Mouse (Mus musculus): ENCODE data around the gene Cog1.

Gene Cog1

GRCm38 (mm10) chr11:113648690-113649352 lies at the start of gene Cog1:
Cog1 (plus strand) TSS chr11:113649169.
- no peak for DNase-seq (ENCODE audit: low spot score)

DNA sequence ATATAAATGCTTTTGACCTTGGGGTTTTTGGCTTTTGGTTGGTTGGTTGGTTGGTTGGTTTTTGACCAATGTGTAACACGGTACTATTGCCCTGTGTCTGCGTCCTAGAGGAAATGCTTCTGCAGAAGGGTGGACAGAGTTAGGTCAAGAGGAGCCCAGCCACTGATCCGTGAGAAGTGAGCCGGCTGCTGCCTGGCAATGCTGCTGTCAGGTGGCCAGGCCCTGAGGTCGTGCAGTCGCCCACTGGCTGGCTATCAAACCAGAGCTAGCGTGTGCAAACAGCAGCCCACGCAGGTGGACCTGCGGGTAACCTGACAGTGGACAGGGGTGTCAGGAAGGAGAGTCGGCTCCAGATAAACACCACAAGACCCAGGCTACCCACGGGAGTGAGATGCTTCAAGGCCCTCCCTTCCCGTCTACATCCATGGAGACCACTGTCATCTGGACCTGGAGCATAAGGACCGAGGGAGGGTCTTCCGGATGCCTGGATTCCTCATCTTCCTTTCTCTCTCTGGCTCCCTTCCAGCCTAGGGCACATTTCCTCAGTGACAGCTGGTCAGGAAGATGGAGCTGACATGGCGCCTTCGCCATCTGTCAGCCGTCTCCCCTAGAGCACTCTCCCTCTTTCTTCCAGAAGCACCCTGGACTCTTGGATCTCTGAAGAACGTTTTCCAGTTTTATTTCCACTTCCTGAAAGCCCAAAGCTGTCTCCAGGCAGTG lies 48.3 kb upstream of the Cog1 start:
- no peak for DNase-seq (ENCODE audit: low spot score)

DNA sequence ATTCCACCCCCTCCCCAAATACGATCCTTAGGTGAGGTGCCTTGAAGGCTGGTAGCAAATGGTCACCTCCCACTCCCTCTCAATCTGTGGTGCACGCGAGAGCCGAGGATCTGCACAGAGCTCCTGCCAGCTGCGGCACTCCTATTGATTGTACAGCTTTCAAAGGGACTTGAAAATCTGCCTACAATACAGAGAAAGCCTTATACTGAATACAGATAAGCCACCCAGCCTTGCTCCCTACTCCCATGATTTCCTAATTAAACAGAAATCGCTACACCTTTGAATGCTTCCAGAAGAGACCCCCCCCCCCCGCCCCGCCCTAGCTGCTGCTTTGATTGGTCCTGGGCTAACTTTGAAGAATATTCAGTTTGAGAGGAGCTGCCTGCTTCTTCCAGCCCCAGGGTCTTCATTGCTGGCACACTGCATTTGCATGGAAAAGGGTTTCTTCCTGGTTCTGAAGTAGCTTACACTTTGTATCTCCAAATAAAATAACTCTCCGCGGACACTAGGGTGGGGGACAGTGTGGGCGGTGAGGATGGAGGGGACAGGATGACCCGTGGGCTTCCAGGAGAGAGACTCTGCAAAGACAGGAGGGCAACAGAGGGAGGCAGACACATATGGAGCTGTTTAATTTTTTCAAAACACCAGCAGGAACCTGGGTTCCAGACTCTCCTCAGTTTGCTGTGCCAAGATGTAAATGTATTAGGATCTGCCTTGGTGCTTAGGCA lies 47.2 kb upstream of the Cog1 start:
- no peak for DNase-seq (ENCODE audit: low spot score)

DNA sequence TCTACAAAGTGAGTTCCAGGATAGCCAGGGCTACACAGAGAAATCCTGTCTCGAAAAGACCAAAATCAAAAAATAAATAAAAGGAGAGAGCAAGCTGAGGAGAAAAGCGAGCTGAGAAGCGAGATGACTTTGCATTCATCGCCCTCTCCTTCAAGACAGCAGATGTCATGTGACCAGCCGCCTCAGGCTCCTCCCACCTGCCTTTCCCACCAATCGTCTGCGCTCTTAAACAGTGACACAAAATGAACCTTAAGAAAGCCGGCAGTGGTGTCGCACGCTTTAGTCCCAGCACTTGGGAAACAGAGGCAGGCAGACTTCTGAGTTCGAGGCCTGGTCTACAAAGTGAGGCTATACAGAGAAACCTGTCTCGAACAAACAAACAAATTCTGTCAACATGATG lies 41.4 kb upstream of the Cog1 start:
- no peak for DNase-seq (ENCODE audit: low spot score)

GRCm38 (mm10) chr11:113609581-113609980 lies 39.4 kb upstream of the Cog1 start:
- DNase-seq (ENCODE audit: low spot score), result no peak

DNA sequence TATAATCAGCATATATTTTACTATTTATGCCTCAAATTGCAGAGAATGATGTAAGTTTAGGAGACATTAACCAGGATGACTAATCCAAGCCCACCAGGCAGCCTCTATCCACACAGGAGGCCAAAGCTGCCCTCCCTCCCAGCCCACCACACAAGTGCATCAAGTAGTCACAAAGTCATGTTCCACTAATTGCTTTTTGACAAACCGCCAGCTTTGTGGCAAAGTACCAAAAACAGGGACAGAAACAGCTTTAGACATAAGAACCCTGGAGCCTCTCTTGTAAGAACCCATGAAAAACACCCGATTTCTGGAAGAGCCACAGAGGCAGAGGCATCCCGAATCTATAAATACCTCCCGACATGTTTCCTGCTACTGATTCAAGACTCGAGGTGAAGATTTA lies 38.7 kb upstream of the Cog1 start:
- DNase-seq (ENCODE audit: low spot score), result no peak

DNA sequence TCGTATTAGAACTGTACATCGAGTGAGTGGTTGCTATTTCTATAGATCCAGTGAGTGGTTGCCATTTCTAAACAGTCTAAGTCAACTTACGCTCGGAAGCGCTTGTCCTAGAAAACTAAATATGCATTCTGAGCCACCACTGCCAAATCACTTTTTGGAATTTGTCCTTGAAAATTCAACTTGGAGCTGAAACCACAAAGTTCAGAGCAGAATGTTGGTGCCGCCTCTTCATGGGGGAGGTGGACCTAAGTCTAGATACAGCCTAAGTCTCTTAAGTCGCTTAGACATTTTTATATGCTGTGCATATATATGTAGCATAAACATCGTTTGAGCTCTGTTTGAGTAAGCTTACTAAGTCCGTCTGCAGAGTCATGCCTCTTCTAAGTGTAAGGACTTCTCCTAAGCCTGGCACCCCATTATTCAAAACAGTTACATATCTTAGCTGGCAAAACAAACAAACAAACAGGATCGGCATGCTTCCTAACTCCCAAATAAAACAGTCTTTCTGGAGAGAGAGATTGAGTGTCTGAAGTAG lies 37.8 kb upstream of the Cog1 start:
- no peak for DNase-seq (ENCODE audit: low spot score)

DNA sequence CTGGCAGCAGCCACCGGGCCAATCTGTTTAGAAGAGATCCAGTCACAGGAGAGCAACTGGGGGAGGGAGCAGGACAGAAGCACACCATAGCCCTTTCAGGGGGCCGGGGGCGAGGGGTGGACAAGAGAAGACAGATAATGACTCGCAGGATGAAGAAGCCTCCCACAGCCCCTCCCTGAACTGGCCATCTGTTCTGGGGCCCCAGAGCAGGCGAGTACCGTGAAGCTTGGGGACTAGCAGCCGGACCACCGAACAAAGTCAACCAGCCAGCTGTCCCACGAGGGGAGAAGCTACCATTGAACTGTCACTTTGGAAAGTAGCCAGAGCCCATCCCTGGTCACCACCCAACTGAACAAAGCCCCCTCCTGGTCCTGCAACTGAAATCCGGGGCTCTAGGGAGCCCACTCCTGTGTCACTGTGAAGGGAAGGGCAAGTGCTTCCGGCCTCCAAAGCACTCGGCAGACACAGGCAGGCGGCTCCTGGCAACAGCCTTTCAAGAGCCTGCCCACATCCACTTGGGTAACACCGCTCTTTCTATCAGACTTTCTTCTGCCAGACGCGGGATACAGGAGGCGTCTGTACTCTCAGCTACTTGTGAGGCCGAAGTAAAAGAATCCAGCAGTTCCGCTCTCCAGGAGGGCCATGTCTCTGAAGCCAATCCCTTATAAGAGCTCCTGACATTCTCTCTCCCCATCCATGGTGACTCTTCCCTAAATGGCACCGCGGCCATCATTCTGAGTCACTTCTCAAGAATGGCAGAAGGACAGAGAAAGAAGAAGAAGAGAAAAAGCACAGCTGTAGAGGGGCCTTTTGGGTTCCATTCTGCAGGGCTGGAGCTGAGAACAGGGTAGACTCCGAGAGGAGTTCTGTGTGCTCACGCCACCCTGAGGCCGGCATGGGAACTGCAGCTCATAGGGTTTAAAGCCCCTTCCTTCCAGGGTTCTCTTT lies 37.0 kb upstream of the Cog1 start:
- no peak for DNase-seq (ENCODE audit: low spot score)

- no peak for DNase-seq (ENCODE audit: low spot score)
These were observed 34.5 kb upstream of the Cog1 start for GRCm38 (mm10) chr11:113614476-113614875.

GRCm38 (mm10) chr11:113617132-113617911 lies 31.6 kb upstream of the Cog1 start:
- DNase-seq (ENCODE audit: low spot score), result no peak

GRCm38 (mm10) chr11:113618303-113618671 lies 30.7 kb upstream of the Cog1 start:
- DNase-seq (ENCODE audit: low spot score), result no peak

- DNase-seq (ENCODE audit: low spot score), result no peak
These were observed 30.1 kb upstream of the Cog1 start, which contains the start of gene Sstr2 for GRCm38 (mm10) chr11:113618672-113619419. Sstr2 (plus strand) TSS chr11:113619342.

GRCm38 (mm10) chr11:113619420-113620080 lies 29.4 kb upstream of the Cog1 start:
- no peak for DNase-seq (ENCODE audit: low spot score)

DNA sequence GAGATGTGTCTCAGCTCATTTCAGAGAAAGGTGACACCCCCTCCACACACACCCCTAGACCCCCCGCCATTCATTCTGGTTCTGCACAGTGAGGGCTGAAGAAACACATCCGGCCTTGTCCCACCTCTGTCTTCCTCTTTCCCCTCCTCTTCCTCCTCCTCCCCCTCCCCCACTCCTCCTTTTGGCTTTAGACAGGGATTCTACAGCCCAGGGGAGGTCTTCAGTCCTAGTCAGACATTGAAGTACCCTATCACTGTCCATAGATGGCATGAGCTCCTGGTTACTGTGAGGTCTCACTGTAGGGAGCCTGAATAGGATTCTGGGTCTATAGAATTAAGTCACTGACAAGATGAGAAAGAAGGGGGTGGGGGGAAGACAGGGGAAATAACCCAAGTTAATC lies 28.0 kb upstream of the Cog1 start:
- DNase-seq (ENCODE audit: low spot score), result no peak

DNA sequence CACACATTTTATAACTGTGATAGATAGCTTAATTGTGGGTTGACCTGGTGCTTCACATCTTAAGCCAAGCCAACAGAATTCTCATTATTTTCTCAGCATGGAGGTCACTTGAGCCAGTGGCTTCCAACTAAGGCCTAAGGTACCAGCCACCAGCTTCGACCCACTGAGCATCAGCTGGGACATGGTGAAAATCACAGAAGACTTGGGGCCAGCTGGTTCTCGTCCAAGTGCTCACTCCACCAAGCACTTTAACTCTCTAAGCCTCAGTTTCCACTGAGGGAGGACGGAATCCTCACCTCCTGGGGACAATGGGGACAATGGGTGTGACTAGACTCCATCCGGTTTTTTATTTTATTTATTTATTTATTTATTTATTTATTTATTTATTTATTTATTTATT lies 26.9 kb upstream of the Cog1 start:
- no peak for DNase-seq (ENCODE audit: low spot score)

- DNase-seq (ENCODE audit: low spot score), result no peak
These were observed 23.5 kb upstream of the Cog1 start for GRCm38 (mm10) chr11:113625437-113625836.

DNA sequence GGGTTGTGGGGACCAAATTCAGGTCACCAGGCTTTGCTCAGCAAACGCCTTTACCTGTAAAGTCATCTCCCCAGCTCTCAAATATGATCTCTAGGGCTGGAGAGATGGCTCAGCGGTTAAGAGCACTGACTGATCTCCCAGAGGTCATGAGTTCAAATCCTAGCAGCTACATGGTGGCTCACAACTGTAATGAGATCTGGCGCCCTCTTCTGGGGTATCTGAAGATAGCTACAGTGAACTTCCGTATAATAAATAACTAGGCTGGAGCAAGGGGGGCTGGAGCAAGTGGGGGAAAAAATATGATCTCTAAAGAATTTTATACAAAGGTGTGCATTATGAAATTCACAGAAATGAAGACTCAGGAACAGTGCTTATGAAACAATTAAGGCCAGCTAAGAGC lies 21.2 kb upstream of the Cog1 start:
- no peak for DNase-seq (ENCODE audit: low spot score)

DNA sequence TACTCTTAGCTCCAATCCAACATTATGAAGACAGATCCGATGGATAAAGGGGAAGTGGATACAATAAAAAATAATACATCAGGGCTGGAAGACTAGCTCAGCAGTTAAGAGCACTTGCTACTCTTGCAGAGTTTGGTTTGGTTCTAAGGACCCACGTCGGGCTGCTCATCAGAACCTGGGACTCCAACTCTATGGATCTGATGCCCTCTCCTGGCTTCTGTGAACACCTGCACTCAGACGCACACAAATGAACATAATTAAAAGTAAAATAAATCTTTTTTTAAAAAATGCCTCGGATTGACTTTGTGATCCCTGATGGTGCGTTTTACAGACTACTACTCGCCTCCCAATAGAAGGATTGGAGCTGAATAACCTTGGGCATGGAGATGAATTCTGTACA lies 18.3 kb upstream of the Cog1 start:
- no peak for DNase-seq (ENCODE audit: low spot score)

DNA sequence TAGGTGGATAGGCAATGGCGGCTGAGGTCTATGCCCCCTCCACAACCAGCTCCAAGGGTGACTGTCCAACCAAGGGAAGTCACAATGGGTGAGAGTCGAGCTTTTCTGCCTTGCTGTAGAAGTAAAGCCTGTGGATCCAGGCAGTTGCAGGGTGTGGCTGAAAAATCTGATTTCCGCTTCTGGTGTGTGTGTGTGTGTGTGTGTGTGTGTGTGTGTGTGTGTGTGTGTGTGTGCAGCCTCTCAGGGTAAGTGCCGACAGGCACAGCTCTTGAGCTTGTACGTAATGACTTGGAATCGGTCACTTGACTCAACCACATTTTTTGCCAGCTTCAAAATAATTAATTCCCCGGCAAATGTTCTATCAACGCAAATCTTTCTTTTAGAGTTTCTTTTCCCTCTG lies 17.7 kb upstream of the Cog1 start:
- DNase-seq (ENCODE audit: low spot score), result no peak

GRCm38 (mm10) chr11:113631862-113632261 lies 17.1 kb upstream of the Cog1 start:
- DNase-seq (ENCODE audit: low spot score), result no peak
